Mouse (Mus musculus): ENCODE results near the gene Slc15a2. TPM values are rescaled to one million over a fixed set of nuclear protein-coding genes. Genes with fewer than 3 reads are reported as not detected.

Gene Slc15a2
- polyA plus RNA-seq, 1 experiment = 0.86 TPM

DNA sequence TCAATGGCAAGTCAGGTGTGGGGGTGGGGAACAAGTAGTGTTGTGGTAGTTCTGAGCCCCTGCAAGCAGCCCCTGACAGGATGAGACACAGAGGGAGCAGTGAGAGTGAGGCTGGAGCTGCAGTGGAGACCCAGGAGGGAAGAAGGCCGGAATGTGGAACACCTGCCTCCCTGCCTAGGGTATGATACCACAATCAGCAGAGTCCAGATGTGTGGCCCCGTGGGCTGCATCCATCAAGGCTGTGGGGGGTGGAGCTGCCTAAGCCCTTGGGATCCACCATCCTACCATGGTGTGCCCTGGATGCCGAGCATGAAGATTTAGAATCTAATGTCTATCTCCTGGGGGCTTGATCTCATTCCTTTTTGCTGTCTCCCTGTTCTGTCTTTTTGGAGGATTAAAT is 28.9 kb upstream of the Slc15a2 start:
- no peak overlapping the region for H3K27ac ChIP-seq (ENCODE audit: insufficient read depth, low read length)
- TF ChIP-seq CTCF (IDR thresholded peaks at IDR 0.05; ENCODE audit: borderline replicate concordance, insufficient read depth, low read length) (no peak), POLR2A (IDR thresholded peaks at IDR 0.05; ENCODE audit: low read depth, low read length) (no peak)
- no peak overlapping the region for H3K4me3 ChIP-seq (ENCODE audit: insufficient read depth, low read length)
- no peaks in the 10 kb centered on the region for H3K4me1 ChIP-seq (ENCODE audit: control insufficient read depth, insufficient read depth, low read length)

GRCm38 (mm10) chr16:36808616-36809015 is 23.9 kb upstream of the Slc15a2 start:
- Histone ChIP-seq H3K27ac (ENCODE audit: insufficient read depth, low read length) (no peak overlapping the region), H3K4me3 (ENCODE audit: insufficient read depth, low read length) (no peak overlapping the region), H3K4me1 (ENCODE audit: control insufficient read depth, insufficient read depth, low read length) (no peaks in the 10 kb centered on the region)
- no peak for TF ChIP-seq CTCF (IDR thresholded peaks at IDR 0.05; ENCODE audit: borderline replicate concordance, insufficient read depth, low read length)

- Histone ChIP-seq H3K27ac (ENCODE audit: insufficient read depth, low read length) (no peak overlapping the region), H3K4me1 (ENCODE audit: control insufficient read depth, insufficient read depth, low read length) (no peaks in the 10 kb centered on the region), H3K4me3 (ENCODE audit: insufficient read depth, low read length) (no peak overlapping the region)
- TF ChIP-seq CTCF (IDR thresholded peaks at IDR 0.05; ENCODE audit: borderline replicate concordance, insufficient read depth, low read length) (no peak), POLR2A (IDR thresholded peaks at IDR 0.05; ENCODE audit: low read depth, low read length) (no peak)
Observed at GRCm38 (mm10) chr16:36802361-36802760, 17.6 kb upstream of the Slc15a2 start.

GRCm38 (mm10) chr16:36798334-36798733 is 13.6 kb upstream of the Slc15a2 start:
- no peak overlapping the region for H3K27ac ChIP-seq (ENCODE audit: insufficient read depth, low read length)
- TF ChIP-seq CTCF (IDR thresholded peaks at IDR 0.05; ENCODE audit: borderline replicate concordance, insufficient read depth, low read length) = no peak
- no peak for TF ChIP-seq POLR2A (IDR thresholded peaks at IDR 0.05; ENCODE audit: low read depth, low read length)

DNA sequence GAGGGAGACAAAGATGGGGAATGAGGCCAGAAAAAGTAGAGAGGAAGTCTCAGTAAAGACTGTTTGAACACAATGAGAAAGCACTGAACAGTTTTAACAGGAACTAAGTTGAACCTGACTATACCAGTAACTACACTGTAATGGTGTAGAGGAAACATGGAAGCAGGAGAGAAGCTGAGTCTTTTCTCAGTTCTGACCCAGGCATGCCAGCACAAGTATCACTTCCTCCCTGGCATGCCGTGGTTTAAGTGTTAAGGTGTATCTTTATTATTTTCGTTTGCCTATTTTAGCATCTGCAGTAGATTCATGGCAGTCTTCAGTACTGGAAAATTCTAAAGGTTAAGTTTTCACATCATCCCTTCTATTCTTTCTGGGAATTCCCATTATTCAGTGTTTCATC is 10.2 kb upstream of the Slc15a2 start:
- Histone ChIP-seq H3K27ac (ENCODE audit: insufficient read depth, low read length) (no peak overlapping the region), H3K4me3 (ENCODE audit: insufficient read depth, low read length) (no peak overlapping the region), H3K4me1 (ENCODE audit: control insufficient read depth, insufficient read depth, low read length) (no peaks in the 10 kb centered on the region)
- TF ChIP-seq CTCF (IDR thresholded peaks at IDR 0.05; ENCODE audit: borderline replicate concordance, insufficient read depth, low read length) (no peak), POLR2A (IDR thresholded peaks at IDR 0.05; ENCODE audit: low read depth, low read length) (no peak)

More at GRCm38 (mm10) chr16:36798334-36798733, 13.6 kb upstream of the Slc15a2 start:
- no peak overlapping the region for H3K4me3 ChIP-seq (ENCODE audit: insufficient read depth, low read length)
- no peaks in the 10 kb centered on the region for H3K4me1 ChIP-seq (ENCODE audit: control insufficient read depth, insufficient read depth, low read length)

GRCm38 (mm10) chr16:36790166-36790565 is 5.4 kb upstream of the Slc15a2 start:
- H3K4me1 ChIP-seq (ENCODE audit: control insufficient read depth, insufficient read depth, low read length) = no peaks in the 10 kb centered on the region

DNA sequence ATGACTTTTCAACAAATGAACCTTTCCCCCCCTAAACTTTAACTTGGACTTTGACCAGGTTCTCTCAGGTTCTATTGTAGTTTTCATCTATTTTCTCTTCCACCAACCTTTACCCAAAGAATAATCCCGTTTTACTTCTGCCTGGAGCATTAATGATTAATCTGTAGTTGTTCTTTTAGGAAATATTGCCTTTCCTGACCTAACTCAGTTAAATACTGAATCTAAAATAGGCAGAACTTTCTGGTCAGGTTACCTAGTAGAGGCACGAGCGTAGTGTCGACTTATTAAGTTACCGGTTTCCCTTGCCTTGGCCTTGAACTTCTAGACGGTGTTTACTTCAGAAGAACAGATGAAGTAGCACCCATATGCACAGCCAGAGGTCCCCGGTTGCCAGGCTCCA is 1.7 kb upstream of the Slc15a2 start:
- TF ChIP-seq CTCF (IDR thresholded peaks at IDR 0.05; ENCODE audit: borderline replicate concordance, insufficient read depth, low read length) = no peak
- TF ChIP-seq POLR2A (IDR thresholded peaks at IDR 0.05; ENCODE audit: low read depth, low read length) = no peak
- Histone ChIP-seq H3K4me1 (ENCODE audit: control insufficient read depth, insufficient read depth, low read length) (no peaks in the 10 kb centered on the region), H3K4me3 (ENCODE audit: insufficient read depth, low read length) (no peak overlapping the region)

More at GRCm38 (mm10) chr16:36790166-36790565, 5.4 kb upstream of the Slc15a2 start:
- TF ChIP-seq POLR2A (IDR thresholded peaks at IDR 0.05; ENCODE audit: low read depth, low read length) (no peak), CTCF (IDR thresholded peaks at IDR 0.05; ENCODE audit: borderline replicate concordance, insufficient read depth, low read length) (no peak)
- Histone ChIP-seq H3K27ac (ENCODE audit: insufficient read depth, low read length) (no peak overlapping the region), H3K4me3 (ENCODE audit: insufficient read depth, low read length) (no peak overlapping the region)

GRCm38 (mm10) chr16:36784146-36784545 is 616 bp downstream of the Slc15a2 start:
- Histone ChIP-seq H3K4me3 (ENCODE audit: insufficient read depth, low read length) (no peak overlapping the region), H3K4me1 (ENCODE audit: control insufficient read depth, insufficient read depth, low read length) (no peaks in the 10 kb centered on the region), H3K27ac (ENCODE audit: insufficient read depth, low read length) (no peak overlapping the region)
- no peak for TF ChIP-seq POLR2A (IDR thresholded peaks at IDR 0.05; ENCODE audit: low read depth, low read length)
- TF ChIP-seq CTCF (IDR thresholded peaks at IDR 0.05; ENCODE audit: borderline replicate concordance, insufficient read depth, low read length) = no peak

More for the DNA sequence above, 1.7 kb upstream of the Slc15a2 start:
- no peak overlapping the region for H3K27ac ChIP-seq (ENCODE audit: insufficient read depth, low read length)

- H3K4me3 ChIP-seq (ENCODE audit: insufficient read depth, low read length) = no peak overlapping the region
Observed at GRCm38 (mm10) chr16:36775658-36776057, 9.1 kb downstream of the Slc15a2 start.

DNA sequence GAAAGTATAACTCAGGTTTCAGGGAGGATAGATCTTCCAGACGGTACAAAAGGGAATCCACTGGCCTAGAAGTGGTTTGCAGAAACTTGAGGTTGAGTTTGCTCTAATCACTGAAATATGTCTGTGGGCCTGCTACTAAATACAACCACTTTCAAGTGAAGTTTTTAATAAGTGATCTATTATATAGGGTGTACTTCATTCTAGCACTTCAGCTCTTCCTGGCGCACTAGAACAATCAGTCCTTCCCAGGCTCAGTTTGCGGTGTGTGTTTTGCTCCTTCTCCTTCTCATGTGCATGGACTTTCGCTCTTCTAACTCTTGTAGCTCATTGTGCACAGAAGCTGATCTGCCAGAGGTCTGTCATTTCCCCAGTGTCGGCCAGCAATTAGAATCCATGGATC is 11.8 kb downstream of the Slc15a2 start:
- no peaks in the 10 kb centered on the region for H3K4me1 ChIP-seq (ENCODE audit: control insufficient read depth, insufficient read depth, low read length)
- H3K4me3 ChIP-seq (ENCODE audit: insufficient read depth, low read length) = no peak overlapping the region
- TF ChIP-seq CTCF (IDR thresholded peaks at IDR 0.05; ENCODE audit: borderline replicate concordance, insufficient read depth, low read length) = no peak
- TF ChIP-seq POLR2A (IDR thresholded peaks at IDR 0.05; ENCODE audit: low read depth, low read length) = no peak
- no peak overlapping the region for H3K27ac ChIP-seq (ENCODE audit: insufficient read depth, low read length)

More at GRCm38 (mm10) chr16:36775658-36776057, 9.1 kb downstream of the Slc15a2 start:
- H3K27ac ChIP-seq (ENCODE audit: insufficient read depth, low read length) = no peak overlapping the region
- H3K4me1 ChIP-seq (ENCODE audit: control insufficient read depth, insufficient read depth, low read length) = no peaks in the 10 kb centered on the region
- TF ChIP-seq POLR2A (IDR thresholded peaks at IDR 0.05; ENCODE audit: low read depth, low read length) (no peak), CTCF (IDR thresholded peaks at IDR 0.05; ENCODE audit: borderline replicate concordance, insufficient read depth, low read length) (no peak)

DNA sequence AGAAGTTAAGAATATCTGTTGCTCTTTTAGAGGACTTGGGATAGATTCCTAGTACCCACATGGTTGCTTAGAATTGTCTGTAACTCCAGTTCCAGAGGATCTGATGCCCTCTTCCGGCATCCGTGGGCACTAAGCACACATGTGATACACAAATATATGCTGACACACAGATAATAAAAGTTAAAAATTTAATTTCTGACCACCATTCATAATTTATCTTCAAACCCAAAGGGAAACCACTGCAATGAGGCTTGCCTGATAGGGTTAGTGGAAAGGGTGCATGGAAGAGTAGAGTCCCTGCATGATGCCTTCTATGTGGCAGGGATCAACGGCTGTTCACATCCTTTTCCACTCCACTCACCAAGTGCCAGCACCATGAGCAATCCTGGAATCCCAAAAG is 13.1 kb downstream of the Slc15a2 start:
- H3K27ac ChIP-seq (ENCODE audit: insufficient read depth, low read length) = no peak overlapping the region
- TF ChIP-seq POLR2A (IDR thresholded peaks at IDR 0.05; ENCODE audit: low read depth, low read length) (no peak), CTCF (IDR thresholded peaks at IDR 0.05; ENCODE audit: borderline replicate concordance, insufficient read depth, low read length) (no peak)
- H3K4me3 ChIP-seq (ENCODE audit: insufficient read depth, low read length) = no peak overlapping the region
- H3K4me1 ChIP-seq (ENCODE audit: control insufficient read depth, insufficient read depth, low read length) = no peaks in the 10 kb centered on the region

All from embryonic fibroblast, embryonic 13.5 days (primary cell).